Mouse (Mus musculus) thymus, adult 2 months (tissue): ENCODE measurements around the gene Cwc25.

Source experiments
- CTCF ChIP-seq: fragments of 200-500 bp; IDR thresholded peaks from 2 replicates; pipeline ENCODE4 v1.5.1; 2012; ENCODE audit warnings: mild to moderate bottlenecking, control low read depth, low read length, moderate library complexity, borderline replicate concordance; ENCODE audit not compliant: control insufficient read depth, poor library complexity, insufficient read depth; ENCODE audit errors: extremely low read depth
- POLR2A ChIP-seq: fragments of 200-500 bp; IDR thresholded peaks from 2 replicates; pipeline ENCODE4 v1.6.1; 2012; ENCODE audit warnings: mild to moderate bottlenecking, low read length, control low read depth, moderate library complexity; ENCODE audit not compliant: control insufficient read depth, poor library complexity, insufficient read depth; ENCODE audit errors: extremely low read depth

DNA sequence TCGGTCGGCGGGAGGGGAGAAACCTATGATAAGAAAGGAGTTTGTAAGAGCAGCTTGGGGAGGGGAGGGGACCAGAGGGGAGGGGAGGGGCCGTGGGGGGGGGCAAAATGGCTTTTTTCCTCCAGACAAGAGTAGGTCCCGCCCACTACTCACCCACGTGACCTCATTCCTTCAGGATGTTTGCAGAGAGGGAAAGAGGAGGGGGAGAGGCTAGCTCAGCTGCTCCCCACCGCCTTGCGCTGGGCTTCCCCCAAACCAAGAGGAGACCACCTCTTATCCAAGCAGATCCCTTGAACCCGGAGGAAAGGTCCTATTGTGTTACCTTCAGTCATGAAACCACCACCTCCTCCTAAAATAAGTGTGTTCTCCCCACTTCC lies 66.7 kb downstream of the Cwc25 start:
- TF ChIP-seq POLR2A: no peak
- TF ChIP-seq CTCF: no peak
